Mouse (Mus musculus) kidney, adult 2 months (tissue): ENCODE results near the gene Dgki.

Experiments
- CTCF ChIP-seq: fragments of 200-500 bp; conservative IDR thresholded peaks from 2 replicates; pipeline ENCODE4 v1.5.1; 2011; ENCODE audit warnings: low read depth, mild to moderate bottlenecking, control low read depth, low read length, moderate library complexity, mixed read lengths; ENCODE audit not compliant: insufficient read depth, insufficient read length
- POLR2A ChIP-seq: fragments of 200-500 bp; IDR thresholded peaks from one replicate; pipeline ENCODE4 v1.6.1; 2011; ENCODE audit warnings: low read depth, low read length, control low read depth

DNA sequence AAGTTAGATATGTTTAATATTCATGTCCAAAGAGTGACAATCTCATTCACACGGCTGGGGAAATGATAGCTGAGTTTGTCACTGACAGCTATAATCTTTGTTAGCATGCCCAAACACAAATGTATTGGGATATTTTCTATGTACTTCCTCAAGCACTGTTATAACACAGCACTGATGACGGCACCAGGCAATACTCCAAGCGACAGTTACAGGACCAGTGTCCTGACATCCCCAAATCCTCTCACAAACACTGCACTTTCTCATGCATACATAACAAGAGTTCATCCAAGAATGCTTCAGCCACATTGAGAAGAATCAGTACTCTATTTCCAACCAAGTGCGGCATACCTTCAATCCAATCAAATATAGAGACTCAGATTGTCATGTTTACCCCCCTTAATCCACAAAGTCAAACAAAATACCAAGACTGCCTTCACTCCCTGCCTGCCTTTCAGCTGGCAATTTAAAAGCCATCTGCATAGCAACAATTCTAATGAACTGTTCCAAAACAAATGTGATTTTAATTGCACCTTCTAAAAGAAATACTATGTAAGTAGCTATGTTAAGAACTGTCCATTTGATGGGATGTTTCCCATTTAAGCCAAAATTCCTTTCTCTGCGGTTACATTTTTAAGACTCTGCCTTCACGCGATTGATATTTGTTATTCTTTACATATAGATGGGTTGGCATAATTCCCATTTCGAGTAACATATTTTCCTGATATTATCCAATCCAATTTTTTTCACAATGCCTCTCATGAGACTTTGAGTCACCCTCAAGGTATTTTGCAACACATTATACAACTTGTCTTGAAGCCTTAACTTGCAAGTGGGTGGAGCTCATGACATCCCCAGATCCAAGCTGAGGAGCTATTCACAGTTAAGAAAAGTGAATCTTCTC lies 273.4 kb downstream of the Dgki start:
- TF ChIP-seq CTCF (no peak), POLR2A (no peak)
